Mouse (Mus musculus): ENCODE measurements around the gene Kcne4.
A peak's percentile ranks its signal among the peaks of the same experiment; 100 is the strongest.
"Not testable (repeated sequence)": the region's sequence is repeated elsewhere in the genome, so short reads cannot be mapped to it uniquely, and the experiment has no call there.

Kcne4 gene

GRCm38 (mm10) chr1:78816639-78817038, at the start of gene Kcne4:
Kcne4 (plus strand) TSS chr1:78816758.
- no peak for DNase-seq (ENCODE audit: extremely low spot score, low spot score)

- no peak for DNase-seq (ENCODE audit: extremely low spot score, low spot score)
Measured at GRCm38 (mm10) chr1:78781899-78782298, 34.7 kb upstream of the Kcne4 start.

- DNase-seq (ENCODE audit: extremely low spot score, low spot score) = not testable (repeated sequence)
Measured at GRCm38 (mm10) chr1:78784936-78785335, 31.6 kb upstream of the Kcne4 start.

DNA sequence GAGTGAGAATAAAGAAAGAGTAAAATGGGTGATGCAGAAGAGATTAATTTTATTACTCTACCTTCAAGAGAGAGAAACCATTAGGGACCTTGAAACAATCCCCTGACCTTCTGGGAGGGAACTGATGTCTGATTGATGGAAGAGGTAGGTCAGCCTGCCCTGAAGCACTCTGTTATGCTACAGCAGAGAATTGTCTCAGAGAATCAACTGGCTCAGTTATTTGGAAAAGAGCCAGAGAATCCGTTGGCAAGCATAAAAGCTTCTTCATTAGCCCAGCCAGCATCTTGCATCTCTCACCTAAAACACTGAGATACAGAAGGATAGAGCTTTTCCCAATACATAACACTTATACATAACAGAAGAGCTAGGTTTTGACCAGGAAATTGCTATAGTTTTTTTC, 26.8 kb upstream of the Kcne4 start:
- DNase-seq (ENCODE audit: extremely low spot score, low spot score) = no peak

- DNase-seq (ENCODE audit: extremely low spot score, low spot score) = no peak
Measured at GRCm38 (mm10) chr1:78807428-78807827, 9.1 kb upstream of the Kcne4 start.

DNA sequence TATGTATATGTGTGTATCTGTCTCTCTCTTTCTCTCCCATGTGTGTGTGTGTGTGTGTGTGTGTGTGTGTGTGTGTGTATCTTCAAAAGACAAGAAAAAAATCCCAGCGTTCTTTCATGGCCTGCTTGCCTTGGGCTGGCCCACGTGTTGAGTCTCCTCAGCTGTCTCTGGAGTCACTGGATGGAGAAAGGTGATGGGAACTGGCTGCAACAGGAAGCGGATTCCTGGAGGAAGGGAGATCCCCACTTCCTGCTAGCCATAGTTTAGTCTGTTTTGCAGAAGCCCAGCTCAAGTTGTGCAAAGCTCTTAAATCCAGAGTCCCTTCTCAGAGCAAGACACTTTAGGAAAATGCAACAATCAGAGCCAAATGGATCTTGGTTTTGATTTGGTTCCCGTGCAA, 6.7 kb upstream of the Kcne4 start:
- no peak for DNase-seq (ENCODE audit: extremely low spot score, low spot score)

DNA sequence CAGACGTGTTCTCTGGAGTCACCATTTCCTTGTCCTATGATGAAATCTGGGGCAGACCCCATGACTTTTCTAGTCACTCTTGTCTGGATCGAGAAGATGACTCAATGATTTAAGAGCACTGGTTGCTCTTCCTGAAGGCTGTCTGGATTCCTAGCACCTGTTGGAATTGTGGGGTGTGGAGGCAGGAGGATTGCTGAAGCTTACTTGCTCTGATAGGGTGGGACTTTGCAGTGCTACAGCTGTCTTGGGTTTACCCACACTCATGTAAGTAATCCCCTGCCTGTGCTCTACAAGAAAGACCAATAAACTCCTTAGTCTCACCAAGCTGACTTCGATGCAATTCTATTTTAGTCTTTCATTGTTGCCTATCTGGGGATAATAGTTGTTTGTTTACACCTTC, 5.7 kb upstream of the Kcne4 start:
- DNase-seq (ENCODE audit: extremely low spot score, low spot score) = no peak

DNA sequence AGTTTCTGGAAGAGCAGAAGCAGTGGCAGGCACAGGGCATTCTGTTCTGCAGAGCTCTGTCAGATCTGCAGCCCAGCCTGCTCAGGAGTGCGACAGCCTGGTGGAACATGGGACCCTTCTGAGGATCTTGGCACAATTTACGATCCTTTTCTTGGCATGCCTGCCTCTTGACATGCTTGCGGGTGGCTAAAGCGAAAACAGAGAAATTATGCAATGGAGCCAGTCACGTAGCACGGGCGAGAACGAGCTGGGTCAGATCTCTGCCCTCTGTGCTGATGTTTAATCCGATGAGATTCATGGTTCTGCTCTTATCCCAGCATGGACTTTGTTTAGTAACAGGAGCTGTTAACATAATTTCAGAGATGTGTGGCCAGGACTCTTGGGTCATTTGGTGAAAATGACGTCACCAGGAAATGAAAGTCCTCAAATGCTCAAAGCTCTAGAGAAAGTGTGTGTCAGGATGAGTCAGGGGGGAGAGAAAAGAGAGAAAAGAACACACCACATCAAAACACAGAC, 4.5 kb upstream of the Kcne4 start:
- DNase-seq (ENCODE audit: extremely low spot score, low spot score) = no peak

GRCm38 (mm10) chr1:78817756-78818155, 1.2 kb downstream of the Kcne4 start:
- no peak for DNase-seq (ENCODE audit: extremely low spot score, low spot score)

DNA sequence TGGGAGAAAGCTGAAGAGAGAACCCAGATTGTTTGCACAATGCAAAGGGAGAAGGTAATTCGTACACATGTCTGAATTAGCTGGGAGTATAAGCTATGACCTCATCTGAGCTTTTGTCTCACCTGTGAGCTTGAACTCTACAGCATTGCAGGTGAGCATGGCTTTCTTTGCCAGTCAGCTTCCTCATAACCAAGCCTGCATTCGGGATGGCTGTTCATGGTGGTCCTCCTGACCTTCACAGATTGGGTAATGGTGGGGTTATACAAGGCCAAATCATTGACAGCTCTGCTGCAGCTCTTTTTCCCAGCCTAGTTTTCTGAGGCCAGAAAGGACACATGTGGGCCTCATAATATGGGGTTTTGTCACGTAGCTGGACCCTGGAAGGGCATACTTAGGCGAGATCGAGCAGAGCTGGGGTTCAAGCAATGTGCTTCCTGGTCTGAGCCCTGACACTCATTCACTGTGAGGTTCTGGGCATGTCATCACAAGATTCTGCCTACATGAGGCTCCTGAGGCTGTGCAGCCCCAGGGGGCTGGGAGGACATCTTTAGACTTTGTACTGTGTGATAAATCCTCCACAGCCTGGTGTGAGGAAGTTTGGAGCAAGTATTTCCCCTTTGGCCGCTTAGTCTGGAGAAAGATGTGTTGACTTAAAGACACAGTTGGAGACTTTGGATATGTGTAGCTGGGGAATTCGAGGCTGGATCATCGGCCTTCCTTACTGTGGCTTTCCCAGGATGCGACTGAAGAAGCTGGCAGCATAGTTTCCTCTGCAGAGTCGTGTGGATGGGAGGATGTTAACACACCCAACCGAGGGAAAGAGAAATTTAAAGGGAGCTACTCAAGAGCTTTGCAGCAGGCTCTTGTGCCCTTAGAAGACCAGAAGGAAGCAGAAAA, 2.3 kb downstream of the Kcne4 start:
- DNase-seq (ENCODE audit: extremely low spot score, low spot score) = no peak

- no peak for DNase-seq (ENCODE audit: extremely low spot score, low spot score)
Measured at GRCm38 (mm10) chr1:78819592-78819991, 3.0 kb downstream of the Kcne4 start.

DNA sequence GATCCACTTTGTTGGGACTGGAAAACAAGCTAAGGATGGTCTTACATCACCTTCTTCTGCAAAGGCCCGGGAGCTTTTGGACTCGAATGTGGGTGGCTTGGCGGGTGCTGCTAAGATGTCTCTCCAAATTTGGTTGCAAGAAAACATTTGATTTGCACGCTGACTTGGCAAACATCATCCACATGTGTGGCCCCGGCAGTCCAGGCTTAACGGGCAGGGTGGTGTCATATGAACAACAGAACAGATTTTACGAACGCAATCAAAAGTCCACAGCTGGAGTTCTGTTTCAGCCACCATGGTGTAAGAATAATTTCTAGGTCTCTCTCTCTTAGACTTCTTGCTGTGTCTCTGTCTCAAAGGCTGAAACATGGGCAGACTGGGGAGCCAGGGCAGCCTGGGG, 3.6 kb downstream of the Kcne4 start:
- no peak for DNase-seq (ENCODE audit: extremely low spot score, low spot score)

- DNase-seq (ENCODE audit: extremely low spot score, low spot score) = no peak
Measured at GRCm38 (mm10) chr1:78821111-78821510, 4.6 kb downstream of the Kcne4 start.

- DNase-seq (ENCODE audit: extremely low spot score, low spot score) = no peak
Measured at GRCm38 (mm10) chr1:78821733-78822430, 5.3 kb downstream of the Kcne4 start.

GRCm38 (mm10) chr1:78825246-78825645, 8.7 kb downstream of the Kcne4 start:
- no peak for DNase-seq (ENCODE audit: extremely low spot score, low spot score)

DNA sequence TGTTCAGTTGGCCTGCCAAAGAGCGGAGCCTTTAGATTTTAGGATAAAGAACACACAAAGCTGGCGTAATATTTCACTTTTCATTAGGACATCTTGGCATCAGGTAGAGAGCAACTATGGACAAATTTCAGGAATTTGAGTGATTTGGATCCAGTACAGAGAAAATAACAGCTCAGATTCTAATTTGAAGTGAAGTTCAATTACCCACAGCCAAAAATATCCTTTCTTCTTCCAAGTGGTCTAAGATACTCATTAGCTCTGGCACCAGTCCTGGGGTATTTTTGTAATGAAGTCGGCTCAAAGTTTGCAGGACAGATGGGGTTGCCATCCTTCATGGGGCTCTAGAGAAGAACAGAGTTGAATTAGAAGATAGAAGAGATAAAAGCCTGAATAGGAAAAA, 21.9 kb downstream of the Kcne4 start:
- DNase-seq (ENCODE audit: extremely low spot score, low spot score) = no peak

- DNase-seq (ENCODE audit: extremely low spot score, low spot score) = no peak
Measured at GRCm38 (mm10) chr1:78840769-78841168, 24.2 kb downstream of the Kcne4 start.

GRCm38 (mm10) chr1:78845661-78846060, 29.1 kb downstream of the Kcne4 start:
- DNase-seq (ENCODE audit: extremely low spot score, low spot score) = no peak

- DNase-seq (ENCODE audit: extremely low spot score, low spot score) = no peak
Measured at GRCm38 (mm10) chr1:78846471-78846870, 29.9 kb downstream of the Kcne4 start.

DNA sequence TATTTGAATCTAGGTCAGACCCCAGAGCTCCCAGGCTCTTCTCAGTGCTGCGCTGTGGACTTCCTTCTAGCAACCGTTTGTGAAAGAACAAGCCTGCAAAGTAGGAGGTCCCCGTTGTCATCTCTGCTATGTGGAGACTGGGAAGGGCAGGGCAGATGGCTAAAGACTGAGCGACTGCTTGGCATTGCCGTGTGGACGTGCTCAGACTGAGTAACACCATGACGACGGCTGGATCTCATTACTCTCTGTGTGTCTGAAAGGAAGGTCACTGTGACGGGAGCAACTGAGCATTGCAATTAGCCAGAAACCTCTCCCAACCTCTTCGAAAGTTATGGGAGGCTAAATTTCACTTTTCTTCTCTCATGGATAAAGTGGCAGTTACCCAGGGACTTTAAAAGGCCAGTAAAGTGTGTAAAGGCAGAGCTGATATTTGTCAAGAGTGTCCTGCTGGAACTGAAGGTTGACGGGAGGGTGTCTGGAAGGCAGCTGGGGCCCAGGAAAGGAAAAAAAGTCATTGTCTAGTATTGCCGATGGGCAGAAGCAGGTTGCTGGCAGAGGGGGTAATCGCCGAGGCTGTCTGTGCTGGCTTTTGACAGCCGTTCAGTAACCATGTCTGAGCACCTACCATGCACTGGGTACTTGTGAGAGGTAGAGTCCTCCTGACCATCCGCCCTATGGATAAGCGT, 36.0 kb downstream of the Kcne4 start:
- DNase-seq (ENCODE audit: extremely low spot score, low spot score) = peak; percentile 28

- DNase-seq (ENCODE audit: extremely low spot score, low spot score) = no peak
Measured at GRCm38 (mm10) chr1:78853094-78853445, 36.5 kb downstream of the Kcne4 start.

- DNase-seq (ENCODE audit: extremely low spot score, low spot score) = no peak
Measured at GRCm38 (mm10) chr1:78854306-78854705, 37.7 kb downstream of the Kcne4 start.
